Mouse (Mus musculus) olfactory bulb, adult 2 months (tissue): Measurements from ENCODE around the gene Klhl25.

Experiments used
- CTCF ChIP-seq: fragments of 200-500 bp; IDR thresholded peaks from 2 replicates; pipeline ENCODE4 v1.5.1; 2012; ENCODE audit warnings: low read depth, mild to moderate bottlenecking, low read length, moderate library complexity; ENCODE audit not compliant: insufficient read depth
- POLR2A ChIP-seq: fragments of 200-500 bp; IDR thresholded peaks from 2 replicates; pipeline ENCODE4 v1.6.1; 2012; ENCODE audit warnings: mild to moderate bottlenecking, low read depth, low read length, moderate library complexity; ENCODE audit not compliant: insufficient read depth

DNA sequence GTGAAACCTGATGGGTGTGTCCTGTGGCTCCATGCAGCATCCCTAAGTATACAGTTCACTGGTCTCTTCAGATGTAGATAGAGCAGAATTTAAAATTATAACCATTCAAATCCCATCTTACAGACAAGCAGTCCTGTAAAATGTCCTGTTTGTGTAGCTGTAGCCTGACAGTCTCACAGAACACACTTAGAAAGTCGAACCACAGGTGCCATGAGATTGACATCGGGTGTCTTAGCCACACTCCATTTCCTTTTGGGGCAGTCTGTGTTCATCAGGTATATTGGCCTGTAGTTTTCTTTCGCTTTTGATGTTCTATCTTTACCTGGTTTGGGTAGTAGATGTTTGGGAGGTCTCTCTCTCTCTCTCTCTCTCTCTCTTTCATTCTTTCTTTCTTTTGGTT is 33.7 kb downstream of the Klhl25 start:
- no peak for TF ChIP-seq CTCF
- TF ChIP-seq POLR2A, result no peak
